Mouse (Mus musculus) neural tube, embryonic 12.5 days (tissue): ENCODE data around the gene Gm49380. TPM values are rescaled to one million over a fixed set of nuclear protein-coding genes. Genes with fewer than 3 reads are reported as not detected.

Experiments
- ATAC-seq: fragments of 200-750 bp; cut with Nextera tagmentation; 2 replicates; pipeline ENCODE4 v1.8.0; 2017; ENCODE audit warnings: low read depth, mild to moderate bottlenecking, moderate TSS enrichment, moderate library complexity; ENCODE audit not compliant: low FRiP score
- H3K27ac ChIP-seq: fragments of 300-500 bp; sonication (generic); 2 replicates; pipeline ENCODE4 v1.5.1; 2016
- H3K27me3 ChIP-seq: fragments of 300-500 bp; sonication (generic); replicated peaks from 2 replicates; pipeline ENCODE4 v1.6.1; 2016; ENCODE audit warnings: mild to moderate bottlenecking
- H3K36me3 ChIP-seq: fragments of 300-500 bp; sonication (generic); 2 replicates; pipeline ENCODE4 v1.6.1; 2016; ENCODE audit warnings: mild to moderate bottlenecking
- H3K4me1 ChIP-seq: fragments of 300-500 bp; sonication (generic); 2 replicates; pipeline ENCODE4 v1.6.1; 2016
- H3K4me2 ChIP-seq: fragments of 300-500 bp; sonication (generic); replicated peaks from 2 replicates; pipeline ENCODE4 v1.6.1; 2016; ENCODE audit warnings: mild to moderate bottlenecking
- H3K4me3 ChIP-seq: fragments of 300-500 bp; sonication (generic); 2 replicates; pipeline ENCODE4 v1.5.1; 2016
- H3K9ac ChIP-seq: fragments of 300-500 bp; sonication (generic); 2 replicates; pipeline ENCODE4 v1.6.1; 2016; ENCODE audit warnings: mild to moderate bottlenecking
- H3K9me3 ChIP-seq: fragments of 300-500 bp; sonication (generic); 2 replicates; pipeline ENCODE4 v1.6.1; 2016; ENCODE audit warnings: mild to moderate bottlenecking
- WGBS: fragments of 180-500 bp; shearing (Covaris S2); methylation state at CpG from one replicate; pipeline ENCODE4 v1.1.7; 2016; 5-methylcytosine and 5-hydroxymethylcytosine counted together
- polyA plus RNA-seq: library from polyadenylated mRNA; unstranded; fragments of >200 nt; fragmentation: Nextera tagmentation; extraction: Ambion mirVana; gene quantifications from 2 replicates; pipeline ENCODE4 v1.2.1, GENCODE M21; 2016

The Gm49380 gene
- polyA plus RNA-seq, 1 experiment from 2014 or later, result 0.51 TPM

- Histone ChIP-seq H3K27ac (no peak overlapping the region), H3K27me3 (no peaks in the 10 kb centered on the region), H3K4me1 (peaks cover 36% of the 10 kb centered on the region), H3K4me2 (no peak overlapping the region), H3K9ac (no peak overlapping the region), H3K9me3 (no peaks in the 10 kb centered on the region), H3K36me3 (no peaks in the 10 kb centered on the region), H3K4me3 (no peak overlapping the region)
- no peak for ATAC-seq
- 70% methylated on average over 16 of the region's 16 CpGs for WGBS
Observed at GRCm38 (mm10) chr9:44075996-44076763, 37.1 kb downstream of the Gm49380 start.

GRCm38 (mm10) chr9:44075276-44075995 is 37.9 kb downstream of the Gm49380 start:
- no peaks in the 10 kb centered on the region for H3K36me3 ChIP-seq
- WGBS, result 74% methylated on average over 24 of the region's 24 CpGs
- no peaks in the 10 kb centered on the region for H3K9me3 ChIP-seq
- H3K27me3 ChIP-seq, result no peaks in the 10 kb centered on the region
- H3K27ac ChIP-seq, result no peak overlapping the region
- no peak overlapping the region for H3K9ac ChIP-seq
- H3K4me3 ChIP-seq, result no peak overlapping the region
- H3K4me1 ChIP-seq, result peaks cover 43% of the 10 kb centered on the region
- no peak overlapping the region for H3K4me2 ChIP-seq
- no peak for ATAC-seq

DNA sequence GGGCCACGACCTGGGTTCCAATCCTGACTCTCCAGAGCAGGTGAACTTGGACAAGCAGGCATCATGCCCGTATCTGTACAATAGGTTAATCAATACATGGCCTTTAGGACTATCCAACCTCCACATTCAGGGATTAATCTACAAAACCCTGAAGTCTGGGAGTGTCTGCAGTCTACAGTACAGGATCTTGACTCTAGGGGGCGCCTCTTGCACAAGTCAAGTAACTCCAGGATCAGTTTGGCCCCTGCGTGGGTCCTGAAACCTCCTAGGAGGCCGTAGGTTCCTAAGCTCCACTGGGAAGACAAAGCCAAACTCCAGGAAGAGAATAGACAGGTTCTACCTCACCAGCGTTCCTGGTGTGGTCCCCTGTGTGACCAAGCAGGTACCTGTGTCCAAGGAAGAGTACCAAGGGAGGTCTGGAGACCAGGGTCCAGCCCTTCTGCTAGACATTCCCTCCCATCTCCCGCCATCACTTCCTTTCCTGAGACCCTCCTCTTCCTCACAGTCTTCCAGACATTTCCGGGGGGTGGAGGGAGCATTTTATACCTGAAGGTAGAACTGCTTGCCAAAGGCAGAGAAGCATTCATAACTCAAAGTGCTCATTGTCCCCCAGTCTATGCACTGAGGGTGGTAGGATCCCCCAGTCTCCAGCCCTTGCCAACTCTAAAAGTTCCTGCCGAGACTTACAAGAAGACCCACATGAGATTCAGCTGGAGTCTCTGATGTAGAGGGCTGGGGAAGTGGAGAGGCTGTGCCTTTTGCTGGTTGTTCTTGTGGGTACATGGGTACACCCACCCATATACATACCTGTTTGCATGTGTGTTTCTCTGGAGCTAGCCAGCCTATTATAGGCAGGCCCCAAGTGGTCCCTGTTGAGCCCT is 38.7 kb downstream of the Gm49380 start:
- Histone ChIP-seq H3K9ac (no peak overlapping the region), H3K4me1 (peaks cover 49% of the 10 kb centered on the region), H3K4me2 (no peak overlapping the region), H3K27ac (no peak overlapping the region), H3K27me3 (no peaks in the 10 kb centered on the region), H3K36me3 (no peaks in the 10 kb centered on the region), H3K9me3 (no peaks in the 10 kb centered on the region), H3K4me3 (no peak overlapping the region)
- ATAC-seq, result no peak
- WGBS, result 58% methylated on average over 9 of the region's 9 CpGs

DNA sequence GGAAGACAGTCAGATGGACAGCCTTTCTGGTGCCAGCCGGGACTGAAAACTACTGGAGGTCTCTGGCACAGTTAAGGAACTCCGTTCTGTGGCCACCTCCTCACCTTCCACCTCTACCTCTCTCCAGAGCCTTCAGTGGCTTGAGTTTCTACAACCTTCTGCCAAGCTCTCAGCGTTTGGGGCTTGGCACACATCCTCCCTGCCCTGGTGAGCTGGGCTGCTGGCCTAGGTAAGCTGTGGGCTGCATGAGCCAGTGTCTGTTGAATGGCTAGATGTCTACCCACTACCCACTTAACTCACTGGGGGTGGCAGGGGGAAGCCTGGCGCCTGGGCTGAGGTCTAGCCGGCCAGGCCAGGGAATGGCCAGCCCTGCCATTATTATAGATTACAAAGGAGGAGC is 40.2 kb downstream of the Gm49380 start:
- H3K36me3 ChIP-seq, result no peaks in the 10 kb centered on the region
- H3K4me1 ChIP-seq, result peaks cover 39% of the 10 kb centered on the region
- no peak overlapping the region for H3K9ac ChIP-seq
- H3K9me3 ChIP-seq, result no peaks in the 10 kb centered on the region
- ATAC-seq, result no peak
- H3K27me3 ChIP-seq, result no peaks in the 10 kb centered on the region
- peak overlapping the region; percentile 48 for H3K4me2 ChIP-seq
- WGBS, result 38% methylated on average over 5 of the region's 5 CpGs
- H3K4me3 ChIP-seq, result no peak overlapping the region
- H3K27ac ChIP-seq, result 0 out of 2 replicates have a peak overlapping the region, but pooled peaks have one; percentile 46

DNA sequence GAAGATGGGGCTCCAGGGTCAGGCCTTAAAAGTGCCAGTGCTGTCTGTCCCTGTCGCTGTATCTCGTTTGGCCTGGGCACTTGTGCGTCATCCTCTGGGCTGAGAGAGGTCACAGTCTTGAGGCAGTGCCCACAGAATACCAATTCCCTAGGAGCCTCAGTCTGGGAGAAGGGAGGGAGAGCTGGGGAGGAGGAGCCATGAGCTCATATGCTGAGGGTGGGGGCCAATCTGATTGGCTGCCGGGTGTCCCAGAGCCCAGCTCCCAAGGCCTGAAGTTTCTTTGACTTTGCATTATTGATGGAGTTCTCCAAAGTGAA is 40.7 kb downstream of the Gm49380 start:
- no peaks in the 10 kb centered on the region for H3K9me3 ChIP-seq
- H3K9ac ChIP-seq, result no peak overlapping the region
- no peaks in the 10 kb centered on the region for H3K36me3 ChIP-seq
- H3K4me3 ChIP-seq, result no peak overlapping the region
- no peaks in the 10 kb centered on the region for H3K27me3 ChIP-seq
- no peak overlapping the region for H3K27ac ChIP-seq
- H3K4me1 ChIP-seq, result peaks cover 39% of the 10 kb centered on the region
- WGBS, result 21% methylated on average over 4 of the region's 4 CpGs
- H3K4me2 ChIP-seq, result peak overlapping the region; percentile 48
- ATAC-seq, result peak; percentile 70

DNA sequence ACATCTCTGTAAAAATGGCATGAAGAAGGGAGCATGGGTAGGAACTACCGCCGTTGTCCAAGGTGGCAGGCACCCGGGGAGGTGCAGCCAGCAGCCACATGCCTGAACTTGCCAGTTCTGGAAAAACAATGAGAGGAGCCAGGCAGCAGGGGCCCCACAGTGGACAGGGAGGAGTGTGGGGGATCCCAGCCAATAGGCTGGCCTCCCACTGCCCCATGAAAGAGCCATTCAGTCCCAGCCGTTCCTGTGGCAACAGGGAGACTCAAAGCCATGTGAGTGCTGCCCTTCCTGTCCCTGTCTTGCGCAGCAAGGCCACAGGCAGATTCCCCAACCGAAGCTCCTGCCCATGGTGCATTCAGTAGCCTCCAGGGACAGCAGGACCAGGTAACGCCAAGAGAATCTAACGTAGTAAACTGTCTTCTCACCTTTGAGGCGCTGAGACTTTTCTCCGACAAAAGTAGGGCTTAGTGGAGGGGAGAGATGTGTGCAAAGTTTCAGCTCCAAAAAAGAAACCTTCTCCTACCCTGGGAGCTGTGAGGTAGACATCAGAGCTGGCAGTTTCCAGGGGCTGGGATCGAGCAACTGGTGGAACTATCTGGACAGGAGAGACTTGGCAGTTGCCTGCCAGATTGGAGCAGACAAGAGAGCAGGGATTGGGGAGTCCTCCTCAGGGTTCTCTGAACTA is 41.2 kb downstream of the Gm49380 start:
- H3K27me3 ChIP-seq, result no peaks in the 10 kb centered on the region
- no peaks in the 10 kb centered on the region for H3K9me3 ChIP-seq
- peak; percentile 74 for ATAC-seq
- H3K4me1 ChIP-seq, result peaks cover 44% of the 10 kb centered on the region
- no peaks in the 10 kb centered on the region for H3K36me3 ChIP-seq
- 0 out of 2 replicates have a peak overlapping the region, but pooled peaks have one; percentile 17 for H3K9ac ChIP-seq
- peak overlapping the region; percentile 48 for H3K4me2 ChIP-seq
- WGBS, result 17% methylated on average over 11 of the region's 11 CpGs
- no peak overlapping the region for H3K4me3 ChIP-seq
- no peak overlapping the region for H3K27ac ChIP-seq

GRCm38 (mm10) chr9:44070844-44071231 is 42.5 kb downstream of the Gm49380 start:
- Histone ChIP-seq H3K4me3 (no peak overlapping the region), H3K9ac (no peak overlapping the region), H3K9me3 (no peaks in the 10 kb centered on the region), H3K4me1 (peaks cover 42% of the 10 kb centered on the region), H3K27me3 (no peaks in the 10 kb centered on the region), H3K27ac (no peak overlapping the region), H3K36me3 (no peaks in the 10 kb centered on the region), H3K4me2 (peak overlapping the region; percentile 20; the same call in 1 of the 2 replicates)
- 30% methylated on average over 8 of the region's 8 CpGs for WGBS
- no peak for ATAC-seq

- no peaks in the 10 kb centered on the region for H3K27me3 ChIP-seq
- no peak for ATAC-seq
- no peaks in the 10 kb centered on the region for H3K9me3 ChIP-seq
- WGBS, result 72% methylated on average over 14 of the region's 14 CpGs
- H3K9ac ChIP-seq, result no peak overlapping the region
- no peaks in the 10 kb centered on the region for H3K36me3 ChIP-seq
- no peak overlapping the region for H3K4me3 ChIP-seq
- H3K27ac ChIP-seq, result no peak overlapping the region
- peak overlapping the region; percentile 20; the same call in 1 of the 2 replicates for H3K4me2 ChIP-seq
- H3K4me1 ChIP-seq, result peaks cover 42% of the 10 kb centered on the region
Observed at GRCm38 (mm10) chr9:44070113-44070843, 43.0 kb downstream of the Gm49380 start.

DNA sequence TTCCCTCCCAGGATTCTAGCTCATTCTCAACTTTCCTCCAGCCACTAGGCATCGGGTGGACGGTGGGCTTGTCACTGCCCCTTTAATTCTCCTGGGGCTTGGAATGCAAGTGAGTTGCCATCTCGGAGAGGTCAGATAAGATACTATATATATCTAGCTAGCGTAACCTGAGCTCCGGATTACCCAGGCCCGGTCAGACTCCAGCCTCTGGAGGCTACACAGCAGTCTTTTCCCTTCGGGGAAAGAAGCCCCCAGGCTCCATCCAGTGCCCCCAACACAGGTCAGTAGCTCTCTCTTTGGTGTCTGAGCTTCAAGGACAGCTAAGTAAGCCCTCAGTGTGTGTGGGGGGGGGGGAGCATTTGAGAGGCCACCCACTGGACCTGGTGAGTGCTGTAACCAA is 44.0 kb downstream of the Gm49380 start:
- ATAC-seq, result no peak
- Histone ChIP-seq H3K4me2 (no peak overlapping the region), H3K36me3 (no peaks in the 10 kb centered on the region), H3K9ac (no peak overlapping the region), H3K27me3 (no peaks in the 10 kb centered on the region), H3K4me1 (peaks cover 42% of the 10 kb centered on the region), H3K4me3 (no peak overlapping the region), H3K27ac (no peak overlapping the region), H3K9me3 (no peaks in the 10 kb centered on the region)
- 37% methylated on average over 7 of the region's 7 CpGs for WGBS

DNA sequence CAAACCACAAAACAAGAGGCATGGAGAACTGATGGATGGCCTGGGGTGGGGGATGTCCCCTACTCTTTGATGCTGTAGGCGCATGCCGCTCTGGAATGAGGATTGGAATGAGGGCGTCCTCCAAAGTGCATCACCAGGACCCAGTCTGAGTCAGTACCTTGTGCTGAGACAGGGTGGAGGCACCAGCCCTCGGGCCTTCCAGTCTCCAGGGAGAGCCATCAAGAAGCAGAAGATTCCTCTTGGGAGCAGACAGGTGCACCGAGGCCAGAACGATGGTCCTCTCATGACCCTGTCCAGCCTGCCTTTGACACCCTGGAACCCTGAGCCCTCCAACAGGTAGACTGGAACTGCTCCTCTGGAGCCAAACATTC is 45.4 kb downstream of the Gm49380 start:
- Histone ChIP-seq H3K27ac (no peak overlapping the region), H3K27me3 (no peaks in the 10 kb centered on the region), H3K4me1 (peaks cover 35% of the 10 kb centered on the region), H3K4me2 (no peak overlapping the region; the same call in 1 of the 2 replicates), H3K36me3 (no peaks in the 10 kb centered on the region), H3K4me3 (no peak overlapping the region), H3K9ac (no peak overlapping the region), H3K9me3 (no peaks in the 10 kb centered on the region)
- no peak for ATAC-seq
- 83% methylated on average over 6 of the region's 6 CpGs for WGBS

GRCm38 (mm10) chr9:44067241-44067959 is 45.9 kb downstream of the Gm49380 start:
- peak; percentile 53 for ATAC-seq
- Histone ChIP-seq H3K4me1 (peaks cover 30% of the 10 kb centered on the region), H3K9me3 (no peaks in the 10 kb centered on the region), H3K9ac (peak overlapping the region; percentile 48), H3K27ac (no peak overlapping the region), H3K36me3 (no peaks in the 10 kb centered on the region), H3K4me3 (peak overlapping the region; percentile 43), H3K27me3 (no peaks in the 10 kb centered on the region), H3K4me2 (peak overlapping the region; percentile 79)
- 10% methylated on average over 15 of the region's 15 CpGs for WGBS
